Comparison of ENCODE assay signal across 8 mouse cellular contexts in genomic region chr11:99243200-99243819, GRCm38 (mm10). TPM values are rescaled to one million over a fixed set of nuclear protein-coding genes. Genes with fewer than 3 reads are reported as not detected.
DNase-seq lines count a peak whose midpoint lies in the region; ATAC-seq and TF ChIP-seq lines count a peak whose summit lies in the region.

No protein-coding gene starts in this region.

- no peak overlapping the region for H3K9ac ChIP-seq in lung, embryonic 15.5 days
- peak overlapping the region; percentile 59; the same call in 1 of the 2 replicates for H3K9ac ChIP-seq in forebrain, embryonic 12.5 days
- H3K9ac ChIP-seq in limb, embryonic 12.5 days (replicated peaks), result peak overlapping the region; percentile 24

- H3K4me2 ChIP-seq in lung, embryonic 15.5 days, result peak overlapping the region; percentile 43
- peak overlapping the region; percentile 50 for H3K4me2 ChIP-seq in forebrain, embryonic 12.5 days
- H3K4me2 ChIP-seq in limb, embryonic 12.5 days, result peak overlapping the region; percentile 54

- no peak overlapping the region for H3K27ac ChIP-seq in lung, embryonic 15.5 days
- no peak overlapping the region for H3K27ac ChIP-seq in forebrain, embryonic 12.5 days
- no peak overlapping the region for H3K27ac ChIP-seq in limb, embryonic 12.5 days
- peak overlapping the region; percentile 3; the same call in 1 of the 2 replicates for H3K27ac ChIP-seq in small intestine, adult 2 months (ENCODE audit: insufficient read depth, low read depth, low read length)

- WGBS in lung, embryonic 15.5 days, result 43% methylated on average over 3 of the region's 3 CpGs
- WGBS in lung, adult 2 months, result 40% methylated on average over 3 of the region's 3 CpGs
- WGBS in forebrain, embryonic 12.5 days, result 71% methylated on average over 3 of the region's 3 CpGs
- 36% methylated on average over 3 of the region's 3 CpGs for WGBS in limb, embryonic 12.5 days
- WGBS in small intestine, adult 2 months, result 34% methylated on average over 3 of the region's 3 CpGs

- H3K27me3 ChIP-seq in lung, embryonic 15.5 days, result no peaks in the 10 kb centered on the region
- no peaks in the 10 kb centered on the region for H3K27me3 ChIP-seq in forebrain, embryonic 12.5 days
- H3K27me3 ChIP-seq in limb, embryonic 12.5 days, result no peaks in the 10 kb centered on the region; the same call in 1 of the 2 replicates
- no peaks in the 10 kb centered on the region for H3K27me3 ChIP-seq in small intestine, adult 2 months (ENCODE audit: control insufficient read depth, insufficient read depth, low read length)

- no peak for ATAC-seq in lung, embryonic 15.5 days (ENCODE audit: borderline replicate concordance, extremely low read depth, low FRiP score, low TSS enrichment)
- ATAC-seq in forebrain, embryonic 12.5 days (ENCODE audit: low FRiP score), result no peak
- no peak for ATAC-seq in limb, embryonic 12.5 days (ENCODE audit: insufficient number of reproducible peaks, insufficient read depth, low FRiP score, low TSS enrichment, low read depth)

- peaks cover 6% of the 10 kb centered on the region; the same call in 1 of the 2 replicates for H3K4me1 ChIP-seq in lung, embryonic 15.5 days
- H3K4me1 ChIP-seq in lung, adult 2 months (ENCODE audit: control insufficient read depth, insufficient read depth, low read length), result no peaks in the 10 kb centered on the region
- peaks cover 7% of the 10 kb centered on the region; the same call in 1 of the 2 replicates for H3K4me1 ChIP-seq in forebrain, embryonic 12.5 days
- H3K4me1 ChIP-seq in limb, embryonic 12.5 days (replicated peaks), result peaks cover 6% of the 10 kb centered on the region; the same call in 1 of the 2 replicates
- no peaks in the 10 kb centered on the region for H3K4me1 ChIP-seq in small intestine, adult 2 months (ENCODE audit: control insufficient read depth, insufficient read depth, insufficient read length, low read length)

- DNase-seq in lung, adult 2 months, result no peak
- DNase-seq in gastrocnemius, postnatal 4 days (ENCODE audit: low spot score in 2 of 2), result no peak
- no peak for DNase-seq in adrenal gland, adult 18-20 months (ENCODE audit: low spot score in 2 of 2)
- no peak for DNase-seq in MN1 (ENCODE audit: low spot score)

- TF ChIP-seq POLR2A in lung, adult 2 months (IDR thresholded peaks at IDR 0.05; ENCODE audit: borderline replicate concordance, extremely low read depth, low read depth, low read length), result no peak
- TF ChIP-seq POLR2A in small intestine, adult 2 months (IDR thresholded peaks at IDR 0.05; ENCODE audit: low read depth, low read length), result no peak

- no peaks in the 10 kb centered on the region for H3K36me3 ChIP-seq in lung, embryonic 15.5 days
- no peaks in the 10 kb centered on the region for H3K36me3 ChIP-seq in forebrain, embryonic 12.5 days (replicated peaks)
- H3K36me3 ChIP-seq in limb, embryonic 12.5 days, result no peaks in the 10 kb centered on the region
- no peaks in the 10 kb centered on the region for H3K36me3 ChIP-seq in small intestine, adult 2 months (ENCODE audit: control insufficient read depth, insufficient read depth, low read length)

- no peak for TF ChIP-seq CTCF in lung, adult 2 months (IDR thresholded peaks at IDR 0.05; ENCODE audit: insufficient read depth, low read length)
- TF ChIP-seq CTCF in small intestine, adult 2 months (IDR thresholded peaks at IDR 0.05; ENCODE audit: extremely low read depth, insufficient read length, insufficient replicate concordance, low read depth, low read length), result no peak

- no peaks in the 10 kb centered on the region for H3K9me3 ChIP-seq in lung, embryonic 15.5 days
- H3K9me3 ChIP-seq in forebrain, embryonic 12.5 days, result no peaks in the 10 kb centered on the region
- H3K9me3 ChIP-seq in limb, embryonic 12.5 days, result no peaks in the 10 kb centered on the region

- H3K4me3 ChIP-seq in lung, embryonic 15.5 days, result peak overlapping the region; percentile 15; the same call in 1 of the 2 replicates
- H3K4me3 ChIP-seq in lung, adult 2 months (replicated peaks; ENCODE audit: extremely low read depth, low read depth, low read length), result no peak overlapping the region
- H3K4me3 ChIP-seq in forebrain, embryonic 12.5 days (replicated peaks), result peak overlapping the region; percentile 32
- H3K4me3 ChIP-seq in limb, embryonic 12.5 days (replicated peaks), result peak overlapping the region; percentile 24
- H3K4me3 ChIP-seq in small intestine, adult 2 months (ENCODE audit: low read depth, low read length), result peak overlapping the region; percentile 53

RNA-seq across cellular contexts. Expression of gene Krt222, which starts 0.6 kb away (rescaled TPM):
- polyA plus RNA-seq in lung, embryonic 15.5 days (2015; fragmentation: Nextera tagmentation; extraction: Ambion mirVana), result 0.33 and 0.55 TPM in 2 replicates
- 0.11 and 0.12 TPM in 2 replicates for polyA plus RNA-seq in lung, adult 2 months (2012; rRNA removed)
- polyA plus RNA-seq in forebrain, embryonic 12.5 days (2016; fragmentation: Nextera tagmentation; extraction: Ambion mirVana), result 0.49 and 0.70 TPM in 2 replicates
- polyA plus RNA-seq in limb, embryonic 12.5 days (2016; fragmentation: Nextera tagmentation; extraction: Ambion mirVana), result 0.15 and 0.36 TPM in 2 replicates
- 0.13 and 0.20 TPM in 2 replicates for polyA plus RNA-seq in small intestine, adult 2 months (2012; rRNA removed)
- total RNA-seq in gastrocnemius, postnatal 4 days (2021), result 1 to 10 TPM; 2.0 to 2.6 TPM
- total RNA-seq in adrenal gland, adult 18-20 months (2021), result 1 to 10 TPM; 1.3 to 1.7 TPM

RNA-seq across cellular contexts. Expression of gene Smarce1, which starts 12.5 kb away (rescaled TPM):
- polyA plus RNA-seq in lung, embryonic 15.5 days (2015; fragmentation: Nextera tagmentation; extraction: Ambion mirVana), result 217 and 224 TPM in 2 replicates
- 19.3 and 20.8 TPM in 2 replicates for polyA plus RNA-seq in lung, adult 2 months (2012; rRNA removed)
- 385 and 396 TPM in 2 replicates for polyA plus RNA-seq in forebrain, embryonic 12.5 days (2016; fragmentation: Nextera tagmentation; extraction: Ambion mirVana)
- polyA plus RNA-seq in limb, embryonic 12.5 days (2016; fragmentation: Nextera tagmentation; extraction: Ambion mirVana), result 403 and 407 TPM in 2 replicates
- 4.0 and 6.9 TPM in 2 replicates for polyA plus RNA-seq in small intestine, adult 2 months (2012; rRNA removed)
- 10 to 100 TPM; 92.4 to 98.6 TPM for total RNA-seq in gastrocnemius, postnatal 4 days (2021)
- total RNA-seq in adrenal gland, adult 18-20 months (2021), result 10 to 100 TPM; 40.5 to 57.3 TPM

RNA-seq across cellular contexts. Expression of gene Krt24, which starts 41.8 kb away (rescaled TPM):
- polyA plus RNA-seq in lung, embryonic 15.5 days (2015; fragmentation: Nextera tagmentation; extraction: Ambion mirVana), result not detected in 2 replicates
- polyA plus RNA-seq in lung, adult 2 months (2012; rRNA removed), result not detected in 2 replicates
- not detected in 2 replicates for polyA plus RNA-seq in forebrain, embryonic 12.5 days (2016; fragmentation: Nextera tagmentation; extraction: Ambion mirVana)
- 0.21 and 0.41 TPM in 2 replicates for polyA plus RNA-seq in limb, embryonic 12.5 days (2016; fragmentation: Nextera tagmentation; extraction: Ambion mirVana)
- not detected in 2 replicates for polyA plus RNA-seq in small intestine, adult 2 months (2012; rRNA removed)
- total RNA-seq in gastrocnemius, postnatal 4 days (2021), result not detected
- total RNA-seq in adrenal gland, adult 18-20 months (2021), result not detected

Comparison
In these comparisons a context has a peak if more than half of its experiments do, and no peak if none do; other contexts are left out.
1. RNA of gene Smarce1, which starts 12.5 kb away (polyA plus RNA-seq): 403 to 407 TPM in limb, embryonic 12.5 days, 385 to 396 TPM in forebrain, embryonic 12.5 days and 217 to 224 TPM in lung, embryonic 15.5 days; 19.3 to 20.8 TPM in lung, adult 2 months and 4.0 to 6.9 TPM in small intestine, adult 2 months; every median in the first group is over 10 times any median in the second.
2. Peak in every context shown above with its lines, with median percentiles within 50 percentile points of each other: H3K4me2 ChIP-seq.